Mouse (Mus musculus) liver, adult 2 months (tissue): Measurements from ENCODE around the gene Atad1. TPM values are rescaled to one million over a fixed set of nuclear protein-coding genes. Genes with fewer than 3 reads are reported as not detected.

ENCODE experiments used
- DNase-seq: peaks from one replicate; pipeline ENCODE4 v3.0.0-alpha.2; 2011; ENCODE audit warnings: low read depth, low spot score; ENCODE audit errors: extremely low read depth
- H3K27ac ChIP-seq: fragments of 200-500 bp; replicated peaks from 2 replicates; pipeline ENCODE4 v1.5.1; 2012; ENCODE audit warnings: low read depth, mild to moderate bottlenecking, control low read depth, inconsistent platforms, low read length; ENCODE audit not compliant: insufficient read depth
- H3K27me3 ChIP-seq: fragments of 200-500 bp; 2 replicates; pipeline ENCODE4 v1.6.1; 2012; ENCODE audit warnings: mild to moderate bottlenecking, moderate library complexity, low read length, inconsistent platforms; ENCODE audit not compliant: control insufficient read depth, insufficient read depth
- H3K36me3 ChIP-seq: fragments of 200-500 bp; 2 replicates; pipeline ENCODE4 v1.6.1; 2012; ENCODE audit warnings: low read length, inconsistent platforms; ENCODE audit not compliant: control insufficient read depth, insufficient read depth
- H3K4me1 ChIP-seq: fragments of 200-500 bp; 2 replicates; pipeline ENCODE4 v1.6.1; 2011; ENCODE audit warnings: low read length; ENCODE audit not compliant: control insufficient read depth, insufficient read depth
- H3K4me3 ChIP-seq: fragments of 200-500 bp; 2 replicates; pipeline ENCODE4 v1.5.1; 2011; ENCODE audit warnings: low read depth, mild to moderate bottlenecking, control low read depth, low read length, moderate library complexity; ENCODE audit not compliant: insufficient read depth
- H3K79me2 ChIP-seq: fragments of 200-500 bp; 2 replicates; pipeline ENCODE4 v1.6.1; 2012; ENCODE audit warnings: inconsistent platforms, mild to moderate bottlenecking, low read length, moderate library complexity; ENCODE audit not compliant: control insufficient read depth, insufficient read depth
- H3K9ac ChIP-seq: fragments of 200-500 bp; 2 replicates; pipeline ENCODE4 v1.6.1; 2012; ENCODE audit warnings: low read depth, mild to moderate bottlenecking, control low read depth, inconsistent platforms, low read length
- CTCF ChIP-seq: fragments of 200-500 bp; IDR thresholded peaks from 2 replicates; pipeline ENCODE4 v1.5.1; 2011; ENCODE audit warnings: low read depth, low read length, control low read depth
- POLR2A ChIP-seq: fragments of 200-500 bp; IDR thresholded peaks from 2 replicates; pipeline ENCODE4 v1.6.1; 2011; ENCODE audit warnings: low read length, control low read depth; ENCODE audit not compliant: insufficient read depth; ENCODE audit errors: extremely low read depth
- WGBS: fragments of 180-500 bp; shearing (Covaris S2); methylation state at CpG from one replicate; pipeline ENCODE4 v1.1.7; 2018; 5-methylcytosine and 5-hydroxymethylcytosine counted together
- polyA plus RNA-seq: library from polyadenylated mRNA; depleted of rRNA; stranded (reverse); fragments of >200 nt; gene quantifications from 2 replicates; pipeline ENCODE4 v1.2.3, GENCODE M21; 2012
- total RNA-seq: library from RNA; depleted of rRNA; stranded (reverse); fragments of >200 nt; gene quantifications from 2 replicates; pipeline ENCODE4 v1.2.3, GENCODE M21; 2014

Gene Atad1
- total and polyA plus RNA-seq, 2 experiments: 7.1 to 51.2 TPM

DNA sequence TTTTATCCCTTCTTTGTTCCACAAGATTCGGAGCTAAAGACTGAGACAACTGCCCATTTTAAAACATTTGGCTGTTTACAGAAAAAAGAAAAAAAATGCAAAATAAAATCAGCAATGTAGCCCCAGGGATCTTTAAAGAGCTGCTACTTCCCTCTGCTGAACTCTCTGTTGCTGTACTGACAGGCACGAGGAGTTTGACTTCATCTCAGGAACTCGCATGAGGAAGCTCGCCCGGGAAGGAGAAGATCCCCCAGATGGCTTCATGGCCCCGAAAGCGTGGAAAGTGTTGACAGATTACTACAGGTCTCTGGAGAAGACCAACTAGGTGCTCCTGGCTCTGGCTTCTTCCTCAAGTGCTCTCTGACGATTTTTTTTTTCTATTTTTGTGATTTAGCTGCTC is 74.3 kb downstream of the Atad1 start:
- Histone ChIP-seq H3K27me3 (no peaks in the 10 kb centered on the region), H3K4me1 (peaks cover 15% of the 10 kb centered on the region), H3K4me3 (no peak overlapping the region), H3K9ac (no peak overlapping the region), H3K79me2 (0 out of 2 replicates have a peak, but pooled peaks cover 2% of the 10 kb centered on the region), H3K27ac (no peak overlapping the region), H3K36me3 (peaks cover 36% of the 10 kb centered on the region)
- TF ChIP-seq CTCF (no peak), POLR2A (no peak)
- DNase-seq: no peak
- WGBS: 86% methylated on average over 8 of the region's 8 CpGs

DNA sequence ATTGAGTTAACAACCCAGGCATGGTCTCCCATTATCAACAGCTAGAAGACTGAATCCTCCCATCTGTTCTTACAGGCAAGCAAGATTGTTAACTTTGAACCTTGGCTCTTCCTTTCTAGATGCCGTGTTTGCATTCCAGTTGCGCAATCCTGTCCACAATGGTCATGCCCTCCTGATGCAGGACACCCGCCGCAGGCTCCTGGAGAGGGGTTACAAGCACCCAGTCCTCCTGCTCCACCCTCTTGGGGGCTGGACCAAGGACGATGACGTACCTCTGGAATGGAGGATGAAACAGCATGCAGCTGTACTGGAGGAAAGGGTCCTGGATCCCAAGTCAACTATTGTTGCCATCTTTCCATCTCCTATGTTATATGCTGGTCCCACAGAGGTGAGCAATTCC is 76.7 kb downstream of the Atad1 start:
- WGBS: 30% methylated on average over 6 of the region's 6 CpGs
- no peak overlapping the region for H3K9ac ChIP-seq
- H3K4me3 ChIP-seq: no peak overlapping the region
- no peaks in the 10 kb centered on the region for H3K27me3 ChIP-seq
- DNase-seq: peak; percentile 97
- H3K36me3 ChIP-seq: peaks cover 36% of the 10 kb centered on the region
- no peak for TF ChIP-seq POLR2A
- no peak for TF ChIP-seq CTCF
- peak overlapping the region; percentile 82 for H3K27ac ChIP-seq
- H3K4me1 ChIP-seq: peaks cover 15% of the 10 kb centered on the region
- H3K79me2 ChIP-seq: 0 out of 2 replicates have a peak, but pooled peaks cover 2% of the 10 kb centered on the region

DNA sequence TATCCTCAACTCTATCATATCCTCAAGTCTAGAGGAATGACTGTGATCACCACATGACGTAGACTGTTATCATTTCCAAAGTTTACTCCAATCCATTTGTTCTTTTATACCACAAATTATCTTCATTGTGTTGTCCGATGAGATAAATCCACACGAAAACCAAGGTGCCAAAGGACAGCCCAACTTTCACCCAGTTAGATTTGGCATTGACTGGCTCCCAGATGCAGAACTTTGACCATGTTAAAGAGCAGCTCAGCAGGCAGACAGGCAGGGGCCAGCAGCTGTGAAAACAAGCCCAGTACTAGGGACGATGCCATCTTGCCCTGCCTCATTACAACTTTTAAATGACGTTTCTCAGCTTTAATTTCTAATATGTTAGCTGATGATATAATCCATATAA is 80.2 kb downstream of the Atad1 start:
- TF ChIP-seq POLR2A: no peak
- TF ChIP-seq CTCF: no peak
- H3K27me3 ChIP-seq: no peaks in the 10 kb centered on the region
- peak; percentile 97 for DNase-seq
- H3K9ac ChIP-seq: no peak overlapping the region
- peaks cover 14% of the 10 kb centered on the region for H3K36me3 ChIP-seq
- peak overlapping the region; percentile 79 for H3K27ac ChIP-seq
- no peak overlapping the region for H3K4me3 ChIP-seq
- no peaks in the 10 kb centered on the region for H3K79me2 ChIP-seq
- 19% methylated on average over 5 of the region's 5 CpGs for WGBS
- peaks cover 13% of the 10 kb centered on the region for H3K4me1 ChIP-seq

DNA sequence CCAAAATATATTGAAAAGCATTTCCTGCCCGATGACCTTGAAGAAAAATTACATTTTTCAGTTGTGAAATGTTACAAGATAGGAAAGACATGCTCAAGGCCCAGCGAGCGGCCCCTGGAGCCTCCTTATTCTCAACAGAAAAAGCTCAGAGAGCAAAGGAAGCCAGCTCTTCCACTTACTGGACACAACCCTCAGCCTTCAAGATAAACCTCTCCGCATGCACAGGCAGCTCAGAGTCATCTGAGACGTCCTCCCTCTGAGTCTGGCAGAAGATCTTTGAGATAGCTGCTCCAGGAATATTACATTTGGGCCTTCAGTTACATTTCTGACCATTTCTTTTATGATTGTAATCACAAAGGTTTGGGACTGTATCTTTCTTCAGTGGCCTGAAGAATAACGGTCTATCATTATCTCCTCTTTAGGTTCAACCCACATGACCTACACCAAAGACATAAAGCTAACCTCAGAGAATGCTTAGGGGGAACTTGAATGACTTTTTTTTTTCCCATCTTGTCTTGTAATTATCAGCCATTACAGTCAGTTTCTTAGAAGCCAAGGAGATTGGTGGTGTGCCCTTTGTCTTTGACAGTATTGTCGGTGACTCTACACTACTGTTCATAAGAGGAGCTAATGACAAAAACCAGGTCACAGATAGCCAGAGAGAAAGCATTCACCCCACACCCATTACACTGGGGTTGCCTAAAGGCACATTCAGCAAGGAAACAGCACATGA is 85.8 kb downstream of the Atad1 start:
- no peak overlapping the region for H3K4me3 ChIP-seq
- H3K27ac ChIP-seq: no peak overlapping the region
- no peak overlapping the region for H3K9ac ChIP-seq
- 83% methylated on average over 7 of the region's 7 CpGs for WGBS
- TF ChIP-seq CTCF (no peak), POLR2A (no peak)
- H3K36me3 ChIP-seq: peaks cover 14% of the 10 kb centered on the region
- H3K27me3 ChIP-seq: no peaks in the 10 kb centered on the region
- no peak for DNase-seq
- H3K4me1 ChIP-seq: peaks cover 11% of the 10 kb centered on the region
- no peaks in the 10 kb centered on the region for H3K79me2 ChIP-seq

DNA sequence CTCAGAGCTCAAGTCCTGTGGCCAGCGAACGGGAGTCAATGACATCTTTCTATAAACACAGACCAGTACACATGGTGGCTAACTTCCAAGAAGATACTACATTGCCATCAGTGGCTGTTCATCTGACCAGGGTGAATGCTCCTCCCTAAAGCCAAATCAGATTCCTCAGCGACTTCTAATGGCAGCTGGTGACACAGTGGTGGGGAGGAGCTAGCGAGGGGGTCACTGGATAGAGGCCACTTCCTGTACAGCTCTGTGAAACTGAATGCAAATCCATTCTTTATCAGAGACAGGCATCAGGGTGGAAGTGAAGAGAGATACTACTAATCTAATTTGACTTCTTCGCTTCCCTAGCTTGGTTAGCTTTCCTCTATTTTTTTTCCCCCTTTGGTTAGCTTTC is 86.5 kb downstream of the Atad1 start:
- no peak for TF ChIP-seq CTCF
- no peak for TF ChIP-seq POLR2A
- H3K4me3 ChIP-seq: no peak overlapping the region
- DNase-seq: peak; percentile 83
- H3K9ac ChIP-seq: no peak overlapping the region
- 31% methylated on average over 5 of the region's 5 CpGs for WGBS
- peaks cover 14% of the 10 kb centered on the region for H3K36me3 ChIP-seq
- H3K27me3 ChIP-seq: no peaks in the 10 kb centered on the region
- H3K27ac ChIP-seq: peak overlapping the region; percentile 39; the same call in 1 of the 2 replicates
- H3K79me2 ChIP-seq: no peaks in the 10 kb centered on the region
- H3K4me1 ChIP-seq: peaks cover 14% of the 10 kb centered on the region

DNA sequence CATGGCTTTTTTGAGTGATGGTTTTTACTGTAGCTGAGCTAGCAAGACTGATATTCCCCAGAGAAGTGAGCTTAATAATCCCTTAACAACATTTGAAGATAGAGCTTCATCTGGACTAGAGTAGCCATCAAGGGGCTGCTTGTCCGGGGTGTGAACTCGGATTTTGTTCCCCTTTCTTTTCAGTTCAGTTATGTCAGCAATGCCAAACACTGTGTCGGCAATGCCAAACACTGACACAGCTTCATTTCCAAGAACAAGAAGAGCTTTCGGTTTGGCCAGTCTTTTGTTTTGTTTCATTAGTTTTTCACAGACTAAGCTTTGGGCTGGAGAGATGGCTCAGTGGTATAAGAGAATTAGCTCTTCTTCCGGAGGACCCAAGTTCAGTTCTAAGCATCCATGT is 88.5 kb downstream of the Atad1 start:
- no peak overlapping the region for H3K9ac ChIP-seq
- H3K27ac ChIP-seq: peak overlapping the region; percentile 52; the same call in 1 of the 2 replicates
- no peaks in the 10 kb centered on the region for H3K27me3 ChIP-seq
- H3K4me3 ChIP-seq: no peak overlapping the region
- peaks cover 13% of the 10 kb centered on the region; the same call in 1 of the 2 replicates for H3K4me1 ChIP-seq
- no peaks in the 10 kb centered on the region for H3K79me2 ChIP-seq
- peaks cover 14% of the 10 kb centered on the region for H3K36me3 ChIP-seq
- DNase-seq: peak; percentile 60
- TF ChIP-seq CTCF (no peak), POLR2A (no peak)
- 36% methylated on average over 5 of the region's 5 CpGs for WGBS
